Mouse (Mus musculus) C2C12 (cell line): ENCODE measurements around the gene Klc3.

Experiments used
- CTCF ChIP-seq: IDR thresholded peaks from one replicate; pipeline ENCODE4 v1.5.1; 2011; ENCODE audit not compliant: control insufficient read depth, insufficient read depth, insufficient read length
- USF1 ChIP-seq: IDR thresholded peaks from one replicate; pipeline ENCODE4 v1.6.1; 2011; ENCODE audit warnings: low read depth, mild to moderate bottlenecking, control low read depth, moderate library complexity

- TF ChIP-seq CTCF (no peak), USF1 (no peak)
Measured at GRCm38 (mm10) chr7:19403731-19404296, at the start of gene Klc3.
